Mouse (Mus musculus) cerebellum, adult 2 months (tissue): Measurements from ENCODE around the gene Ldhc.

Source experiments
- CTCF ChIP-seq: fragments of 200-500 bp; IDR thresholded peaks from 2 replicates; pipeline ENCODE4 v1.5.1; 2011; ENCODE audit warnings: low read depth, mild to moderate bottlenecking, control low read depth, low read length, moderate library complexity, borderline replicate concordance; ENCODE audit not compliant: insufficient read depth
- POLR2A ChIP-seq: fragments of 200-500 bp; IDR thresholded peaks from 2 replicates; pipeline ENCODE4 v1.6.1; 2011; ENCODE audit warnings: low read length, control low read depth, borderline replicate concordance; ENCODE audit not compliant: insufficient read depth

GRCm38 (mm10) chr7:46842278-46842677 lies 18.7 kb upstream of the Ldhc start:
- TF ChIP-seq POLR2A (no peak), CTCF (no peak)
